Mouse (Mus musculus) megakaryocyte, embryonic 14.5 days (primary cell): ENCODE measurements around the gene Abtb2. TPM values are rescaled to one million over a fixed set of nuclear protein-coding genes. Genes with fewer than 3 reads are reported as not detected.
A peak's percentile ranks its signal among the peaks of the same experiment; 100 is the strongest.

ENCODE experiments used
- H3K27me3 ChIP-seq: replicated peaks from 2 replicates; pipeline ENCODE3; 2012; ENCODE audit warnings: inconsistent platforms
- H3K36me3 ChIP-seq: replicated peaks from 2 replicates; pipeline ENCODE3; 2012; ENCODE audit warnings: low read length, inconsistent platforms, mixed read lengths
- H3K4me1 ChIP-seq: 2 replicates; pipeline ENCODE4 v1.6.1; 2012; ENCODE audit warnings: inconsistent platforms
- H3K4me3 ChIP-seq: replicated peaks from 2 replicates; pipeline ENCODE3; 2012; ENCODE audit warnings: moderate library complexity, mild to moderate bottlenecking, inconsistent platforms
- H3K9me3 ChIP-seq: 2 replicates; pipeline ENCODE4 v1.6.1; 2012; ENCODE audit warnings: inconsistent platforms
- FLI1 ChIP-seq: IDR thresholded peaks from 2 replicates; pipeline ENCODE4 v1.6.1; 2012; ENCODE audit warnings: low read length, inconsistent platforms, mixed read lengths
- GATA1 ChIP-seq: IDR thresholded peaks from 3 replicates; pipeline ENCODE4 v1.6.1; 2012; ENCODE audit warnings: mixed read lengths, low read length, inconsistent platforms, borderline replicate concordance
- polyA plus RNA-seq: library from polyadenylated mRNA; stranded (reverse); fragments of >175 nt; gene quantifications from 2 replicates; pipeline ENCODE4 v1.2.3, GENCODE M21; 2012; ENCODE audit warnings: low replicate concordance; ENCODE audit not compliant: insufficient read depth

Abtb2 gene
- polyA plus RNA-seq, 1 experiment = 0.50 TPM

DNA sequence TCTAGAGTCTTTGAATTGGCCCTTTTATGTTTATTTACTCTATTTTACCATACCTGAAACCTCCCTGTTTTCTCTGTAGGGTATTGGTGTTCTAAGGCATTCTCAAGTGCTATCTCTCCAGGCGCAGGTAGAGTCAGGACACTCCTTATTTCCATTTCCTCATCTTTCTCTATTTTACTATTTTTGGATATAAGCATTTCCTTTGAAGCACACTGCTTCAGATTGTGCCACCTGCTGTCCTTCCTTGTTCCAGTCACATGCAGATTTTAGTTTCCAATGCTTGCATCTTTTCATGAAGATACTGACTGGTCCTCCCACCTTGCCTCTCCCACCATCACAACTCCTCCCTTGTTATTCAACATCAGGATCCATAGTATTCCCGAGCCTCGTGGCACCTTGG, 47.8 kb downstream of the Abtb2 start:
- Histone ChIP-seq H3K27me3 (peaks cover 39% of the 10 kb centered on the region), H3K9me3 (no peaks in the 10 kb centered on the region), H3K4me3 (no peak overlapping the region), H3K36me3 (no peaks in the 10 kb centered on the region), H3K4me1 (no peaks in the 10 kb centered on the region)
- no peak for TF ChIP-seq FLI1
- TF ChIP-seq GATA1 = no peak

DNA sequence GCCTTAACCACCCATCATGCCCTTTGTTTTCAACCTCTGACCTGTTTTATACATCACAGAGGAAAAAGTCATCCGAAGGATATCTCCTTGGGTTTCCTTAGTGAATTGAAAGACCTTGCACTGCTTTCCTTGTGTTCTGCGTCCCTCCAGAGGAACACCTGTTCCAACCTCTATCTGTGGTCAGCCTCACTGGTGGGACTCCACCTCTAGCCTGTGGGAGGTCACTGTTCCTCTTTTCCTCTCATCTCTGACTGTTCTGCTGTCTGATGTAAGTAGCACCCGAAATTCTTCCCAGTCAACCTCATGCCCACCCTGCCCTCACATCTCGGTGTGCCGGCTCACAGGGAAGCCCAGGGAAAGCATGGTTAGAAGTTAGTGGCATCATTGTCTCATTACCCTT, 48.9 kb downstream of the Abtb2 start:
- Histone ChIP-seq H3K4me1 (no peaks in the 10 kb centered on the region), H3K4me3 (no peak overlapping the region), H3K9me3 (no peaks in the 10 kb centered on the region), H3K27me3 (peaks cover 40% of the 10 kb centered on the region), H3K36me3 (no peaks in the 10 kb centered on the region)
- no peak for TF ChIP-seq GATA1
- TF ChIP-seq FLI1 = no peak

DNA sequence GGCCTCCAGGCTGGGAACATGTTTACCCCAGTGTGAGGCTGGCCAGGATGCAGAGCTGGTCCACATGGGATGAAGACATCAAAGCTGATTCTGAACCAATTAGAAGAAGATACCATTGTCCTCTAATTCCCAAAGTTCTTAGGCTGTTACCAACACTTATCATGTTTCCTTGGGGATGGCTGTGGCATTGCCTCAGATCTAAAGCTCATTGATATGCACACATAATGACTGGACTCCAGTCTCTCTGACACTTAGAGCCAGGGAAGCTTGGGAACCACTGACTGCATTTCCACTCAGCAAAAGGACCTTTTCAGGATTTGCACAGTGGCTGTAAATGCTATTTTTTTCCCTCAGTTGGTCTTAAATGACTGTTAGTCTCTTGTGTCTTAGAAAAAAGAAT, 52.3 kb downstream of the Abtb2 start:
- no peaks in the 10 kb centered on the region for H3K9me3 ChIP-seq
- H3K4me3 ChIP-seq = no peak overlapping the region
- peaks cover 49% of the 10 kb centered on the region for H3K27me3 ChIP-seq
- H3K36me3 ChIP-seq = no peaks in the 10 kb centered on the region
- TF ChIP-seq FLI1 (no peak), GATA1 (no peak)
- no peaks in the 10 kb centered on the region for H3K4me1 ChIP-seq

- no peaks in the 10 kb centered on the region for H3K36me3 ChIP-seq
- H3K27me3 ChIP-seq = peaks cover 55% of the 10 kb centered on the region
- no peak for TF ChIP-seq GATA1
- no peak for TF ChIP-seq FLI1
- H3K4me1 ChIP-seq = 0 out of 2 replicates have a peak, but pooled peaks cover 3% of the 10 kb centered on the region
- no peaks in the 10 kb centered on the region for H3K9me3 ChIP-seq
- H3K4me3 ChIP-seq = no peak overlapping the region
Observed at GRCm38 (mm10) chr2:103622950-103623349, 56.8 kb downstream of the Abtb2 start.

GRCm38 (mm10) chr2:103625349-103625932, 59.3 kb downstream of the Abtb2 start:
- Histone ChIP-seq H3K4me3 (no peak overlapping the region), H3K36me3 (no peaks in the 10 kb centered on the region), H3K4me1 (peaks cover 9% of the 10 kb centered on the region), H3K27me3 (peaks cover 61% of the 10 kb centered on the region), H3K9me3 (no peaks in the 10 kb centered on the region)
- TF ChIP-seq FLI1 (no peak), GATA1 (no peak)

DNA sequence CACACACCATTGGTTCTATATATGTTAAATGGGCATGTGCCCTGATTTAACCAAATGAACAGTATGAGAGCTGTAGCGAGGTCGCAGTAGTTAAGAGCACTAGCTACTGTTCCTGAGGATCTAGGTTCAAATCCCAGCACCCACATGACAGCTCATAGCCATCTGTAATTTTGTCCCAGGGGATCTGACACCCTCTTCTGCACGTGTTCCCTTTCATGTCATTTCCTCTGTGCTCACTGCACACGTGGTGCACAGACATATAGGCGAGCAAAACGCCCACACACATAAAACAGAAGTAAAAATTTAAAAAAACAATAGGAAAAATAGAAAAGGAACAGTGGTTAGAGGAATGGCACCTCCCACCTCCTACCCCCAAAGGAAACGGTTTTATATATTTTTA, 61.0 kb downstream of the Abtb2 start:
- Histone ChIP-seq H3K36me3 (no peaks in the 10 kb centered on the region), H3K4me1 (peaks cover 9% of the 10 kb centered on the region), H3K4me3 (no peak overlapping the region), H3K27me3 (peaks cover 55% of the 10 kb centered on the region), H3K9me3 (no peaks in the 10 kb centered on the region)
- no peak for TF ChIP-seq GATA1
- no peak for TF ChIP-seq FLI1

GRCm38 (mm10) chr2:103629956-103630355, 63.8 kb downstream of the Abtb2 start:
- TF ChIP-seq FLI1 (no peak), GATA1 (no peak)
- Histone ChIP-seq H3K4me1 (peaks cover 19% of the 10 kb centered on the region), H3K4me3 (no peak overlapping the region), H3K27me3 (peaks cover 63% of the 10 kb centered on the region), H3K36me3 (no peaks in the 10 kb centered on the region), H3K9me3 (no peaks in the 10 kb centered on the region)

- H3K9me3 ChIP-seq = no peaks in the 10 kb centered on the region
- peak overlapping the region; percentile 31 for H3K4me3 ChIP-seq
- H3K4me1 ChIP-seq = peaks cover 26% of the 10 kb centered on the region
- no peak for TF ChIP-seq FLI1
- no peak for TF ChIP-seq GATA1
- no peaks in the 10 kb centered on the region for H3K36me3 ChIP-seq
- H3K27me3 ChIP-seq = peaks cover 60% of the 10 kb centered on the region
Observed at GRCm38 (mm10) chr2:103631293-103631717, 65.2 kb downstream of the Abtb2 start.

DNA sequence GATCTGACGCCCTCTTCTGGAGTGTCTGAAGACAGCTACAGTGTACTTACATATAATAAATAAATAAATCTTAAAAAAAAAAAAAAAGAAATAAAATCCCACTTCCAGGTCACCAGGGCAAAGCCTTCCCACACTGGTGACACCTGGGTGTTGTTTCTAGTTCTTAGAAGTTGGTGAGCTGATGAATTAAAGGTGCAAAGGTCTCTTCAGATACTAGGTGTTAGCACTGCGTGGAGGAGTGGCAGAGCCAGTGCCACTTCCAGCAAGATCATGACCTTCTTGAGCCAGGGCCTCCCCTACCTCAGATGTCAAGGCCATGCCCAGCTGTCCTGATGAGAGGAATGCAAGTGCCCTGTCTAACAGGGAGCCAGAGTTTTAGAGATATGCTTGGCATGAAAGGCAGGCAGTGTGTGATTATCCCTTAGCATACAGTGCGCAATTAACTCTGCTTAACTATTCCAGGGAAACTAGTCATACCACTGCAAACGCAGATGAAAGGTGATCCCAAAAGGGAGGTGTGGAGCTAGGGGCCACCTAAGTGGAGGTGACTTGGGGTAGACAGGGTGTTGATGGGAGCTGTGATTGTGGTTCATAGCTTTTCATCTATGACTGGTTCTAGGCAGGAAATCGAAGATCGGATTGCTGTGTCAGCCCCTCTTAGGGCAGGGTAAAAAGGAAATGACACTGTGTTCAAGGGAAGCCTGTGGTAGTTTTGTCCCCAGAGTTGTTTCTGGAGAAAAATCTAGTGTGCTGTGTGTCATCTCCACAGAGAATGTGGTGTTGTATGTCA, 66.2 kb downstream of the Abtb2 start:
- Histone ChIP-seq H3K27me3 (peaks cover 62% of the 10 kb centered on the region), H3K36me3 (no peaks in the 10 kb centered on the region)
- no peak for TF ChIP-seq GATA1
- no peak for TF ChIP-seq FLI1

DNA sequence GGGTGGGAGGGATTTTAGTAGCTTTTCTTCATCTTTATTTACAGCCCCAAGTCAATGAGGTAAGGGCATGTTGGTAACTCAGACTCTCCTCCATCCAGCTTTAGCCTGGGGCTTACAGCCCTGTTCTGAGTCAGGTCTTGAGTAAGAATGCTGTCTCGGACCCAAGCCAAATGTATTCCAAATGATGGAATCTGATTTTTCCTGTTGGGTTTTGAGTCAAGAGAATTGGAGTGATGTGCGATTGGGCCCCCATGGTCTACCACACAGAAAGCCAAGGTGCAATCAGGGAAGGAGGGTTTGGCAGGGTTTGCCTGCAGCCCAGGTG, 66.8 kb downstream of the Abtb2 start:
- H3K4me1 ChIP-seq = peaks cover 38% of the 10 kb centered on the region
- no peaks in the 10 kb centered on the region for H3K36me3 ChIP-seq
- peaks cover 62% of the 10 kb centered on the region for H3K27me3 ChIP-seq
- no peaks in the 10 kb centered on the region for H3K9me3 ChIP-seq
- no peak overlapping the region for H3K4me3 ChIP-seq
- TF ChIP-seq GATA1 (no peak), FLI1 (no peak)

More for the DNA sequence above, 66.2 kb downstream of the Abtb2 start:
- Histone ChIP-seq H3K4me3 (no peak overlapping the region), H3K9me3 (no peaks in the 10 kb centered on the region), H3K4me1 (peaks cover 33% of the 10 kb centered on the region)

DNA sequence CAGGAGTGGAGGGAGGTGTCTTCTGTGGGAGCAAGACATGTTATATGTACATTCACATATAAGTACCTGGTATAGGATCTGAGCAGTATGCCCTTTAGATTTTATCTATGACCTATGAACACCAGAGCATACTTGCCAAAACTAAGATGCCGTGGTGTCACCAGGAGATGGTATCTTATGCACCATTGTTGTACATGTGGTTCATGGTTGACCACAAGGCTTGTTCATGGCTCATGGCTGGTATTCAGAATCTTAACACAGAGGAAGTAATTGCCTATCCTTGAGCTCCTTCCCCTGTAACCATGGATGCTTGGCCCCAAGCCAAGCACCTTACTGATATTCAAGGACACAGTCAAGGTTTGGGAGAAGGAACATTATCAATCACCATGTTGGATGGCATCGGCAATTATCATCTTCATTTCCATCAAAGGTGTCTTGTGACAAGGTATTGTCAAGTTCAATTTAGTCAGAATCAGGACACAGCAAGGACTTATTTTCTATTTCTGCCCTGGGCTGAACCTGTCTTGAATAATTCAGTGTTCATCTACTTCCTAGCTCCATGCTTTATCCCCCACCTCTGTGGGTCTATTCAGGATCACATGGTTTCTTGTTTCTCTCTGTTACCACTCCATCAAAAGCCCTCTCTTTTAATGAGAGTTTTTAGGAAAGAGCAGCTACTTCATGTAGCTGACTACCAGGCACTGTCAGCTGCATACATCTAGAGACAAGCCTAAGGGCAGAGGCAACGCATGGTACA, 69.8 kb downstream of the Abtb2 start:
- Histone ChIP-seq H3K9me3 (no peaks in the 10 kb centered on the region), H3K4me1 (peaks cover 63% of the 10 kb centered on the region), H3K36me3 (no peaks in the 10 kb centered on the region), H3K27me3 (peaks cover 49% of the 10 kb centered on the region), H3K4me3 (no peak overlapping the region)
- TF ChIP-seq FLI1 (no peak), GATA1 (no peak)
